Mouse (Mus musculus) kidney, postnatal 0 days (tissue): ENCODE measurements around the gene Ubac2. TPM values are rescaled to one million over a fixed set of nuclear protein-coding genes. Genes with fewer than 3 reads are reported as not detected.
A peak's percentile ranks its signal among the peaks of the same experiment; 100 is the strongest.

Experiments
- ATAC-seq: fragments of 200-750 bp; cut with Nextera tagmentation; replicated peaks from 2 replicates; pipeline ENCODE4 v1.8.0; 2017; ENCODE audit warnings: low read depth, moderate number of reproducible peaks, moderate TSS enrichment, moderate library complexity; ENCODE audit not compliant: low FRiP score
- DNase-seq: peaks from one replicate; pipeline ENCODE4 v3.0.0-alpha.2; 2016; ENCODE audit warnings: low spot score
- H3K27ac ChIP-seq: fragments of 300-500 bp; sonication (generic); 2 replicates; pipeline ENCODE4 v1.5.1; 2014; ENCODE audit warnings: mild to moderate bottlenecking
- H3K27me3 ChIP-seq: fragments of 300-500 bp; sonication (generic); 2 replicates; pipeline ENCODE4 v1.6.1; 2014; ENCODE audit warnings: low read length, mixed read lengths; ENCODE audit not compliant: insufficient read depth
- H3K36me3 ChIP-seq: fragments of 300-500 bp; sonication (generic); 2 replicates; pipeline ENCODE4 v1.6.1; 2014; ENCODE audit warnings: low read length, mixed read lengths; ENCODE audit not compliant: insufficient read depth
- H3K4me1 ChIP-seq: fragments of 300-500 bp; sonication (generic); replicated peaks from 2 replicates; pipeline ENCODE4 v1.6.1; 2014; ENCODE audit warnings: antibody characterized with exemption, low read length, mixed read lengths; ENCODE audit not compliant: insufficient read depth
- H3K4me2 ChIP-seq: fragments of 300-500 bp; sonication (generic); 2 replicates; pipeline ENCODE4 v1.6.1; 2014; ENCODE audit warnings: mild to moderate bottlenecking, low read length, moderate library complexity, mixed read lengths
- H3K4me3 ChIP-seq: fragments of 300-500 bp; sonication (generic); replicated peaks from 2 replicates; pipeline ENCODE4 v1.5.1; 2014; ENCODE audit warnings: low read depth, low read length
- H3K9ac ChIP-seq: fragments of 300-500 bp; sonication (generic); 2 replicates; pipeline ENCODE4 v1.6.1; 2014; ENCODE audit warnings: low read depth, low read length
- H3K9me3 ChIP-seq: fragments of 300-500 bp; sonication (generic); replicated peaks from 2 replicates; pipeline ENCODE4 v1.6.1; 2016; ENCODE audit warnings: low read length, inconsistent platforms, mixed read lengths
- CTCF ChIP-seq: IDR thresholded peaks from 2 replicates; pipeline ENCODE4 v1.5.1; 2016; ENCODE audit warnings: antibody characterized with exemption, low read depth, mild to moderate bottlenecking, moderate library complexity
- WGBS: fragments of 180-500 bp; shearing (Covaris S2); extraction: QIAGEN DNeasy Blood & Tissue Kit; methylation state at CpG from one replicate; pipeline ENCODE4 v1.1.7; 2014; 5-methylcytosine and 5-hydroxymethylcytosine counted together
- polyA plus RNA-seq: library from polyadenylated mRNA; unstranded; fragments of >200 nt; fragmentation: Nextera tagmentation; extraction: Ambion mirVana; gene quantifications from 2 replicates; pipeline ENCODE4 v1.2.1, GENCODE M21; 2015

Gene Ubac2
- polyA plus RNA-seq, 1 experiment from 2014 or later = 70.2 TPM

GRCm38 (mm10) chr14:122035860-122036259 is 157.4 kb downstream of the Ubac2 start:
- no peak for ATAC-seq
- no peak overlapping the region for H3K4me3 ChIP-seq

DNA sequence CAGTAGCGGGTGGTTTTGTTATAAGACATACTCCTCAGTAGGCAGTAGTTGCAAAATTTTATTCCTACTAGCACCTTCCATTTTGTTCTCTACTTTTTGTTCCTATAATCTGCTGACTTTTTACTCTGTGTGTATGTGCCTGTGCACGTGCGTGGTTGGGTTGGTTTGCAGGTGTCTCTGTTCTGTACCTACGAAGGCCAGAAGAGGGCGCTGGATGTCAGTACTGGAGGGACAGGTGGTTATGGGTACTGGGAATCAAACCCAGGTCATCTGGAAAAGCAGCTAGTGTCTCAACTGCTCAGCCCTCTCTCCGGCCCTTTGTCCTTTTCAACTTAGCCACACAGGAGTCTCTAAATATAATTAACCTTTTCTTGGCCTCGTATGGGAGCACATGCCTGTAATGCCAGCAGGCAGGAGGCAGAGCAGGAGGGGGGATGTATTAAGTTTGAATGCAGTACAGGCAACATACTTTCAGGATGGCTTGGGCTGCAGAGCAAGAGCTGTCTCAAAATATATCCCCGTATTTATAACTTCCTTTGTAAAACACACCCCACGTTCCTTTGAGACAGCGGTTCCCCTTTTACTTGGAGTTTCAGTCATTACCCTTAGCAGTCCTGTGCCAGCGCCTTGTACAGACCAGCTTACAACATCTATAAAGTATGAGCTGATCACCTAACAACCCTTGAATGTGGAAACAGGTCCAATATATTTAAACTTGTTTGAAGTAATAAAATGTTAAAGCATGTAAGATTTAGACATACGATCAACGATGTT is 160.6 kb downstream of the Ubac2 start:
- Histone ChIP-seq H3K4me2 (no peak overlapping the region), H3K27ac (no peak overlapping the region), H3K4me3 (no peak overlapping the region), H3K27me3 (no peaks in the 10 kb centered on the region), H3K9me3 (no peaks in the 10 kb centered on the region), H3K9ac (no peak overlapping the region), H3K4me1 (no peaks in the 10 kb centered on the region), H3K36me3 (no peaks in the 10 kb centered on the region)
- DNase-seq = no peak
- no peak for ATAC-seq
- 0 out of 2 replicates have a peak, but pooled peaks have one; percentile 10 for TF ChIP-seq CTCF
- WGBS = 80% methylated on average over 13 of the region's 13 CpGs

More at GRCm38 (mm10) chr14:122035860-122036259, 157.4 kb downstream of the Ubac2 start:
- H3K27me3 ChIP-seq = no peaks in the 10 kb centered on the region
- no peak for TF ChIP-seq CTCF
- no peak overlapping the region for H3K4me2 ChIP-seq
- WGBS = 93% methylated on average over 2 of the region's 2 CpGs
- H3K27ac ChIP-seq = no peak overlapping the region
- H3K9ac ChIP-seq = no peak overlapping the region
- H3K9me3 ChIP-seq = no peaks in the 10 kb centered on the region
- DNase-seq = no peak
- H3K36me3 ChIP-seq = no peaks in the 10 kb centered on the region
- no peaks in the 10 kb centered on the region for H3K4me1 ChIP-seq

GRCm38 (mm10) chr14:122041413-122041825 is 163.0 kb downstream of the Ubac2 start:
- 94% methylated on average over 3 of the region's 3 CpGs for WGBS
- Histone ChIP-seq H3K36me3 (no peaks in the 10 kb centered on the region), H3K4me3 (no peak overlapping the region), H3K27me3 (no peaks in the 10 kb centered on the region), H3K27ac (no peak overlapping the region), H3K9ac (no peak overlapping the region), H3K9me3 (no peaks in the 10 kb centered on the region), H3K4me1 (no peaks in the 10 kb centered on the region), H3K4me2 (no peak overlapping the region)
- ATAC-seq = no peak
- no peak for TF ChIP-seq CTCF
- no peak for DNase-seq

DNA sequence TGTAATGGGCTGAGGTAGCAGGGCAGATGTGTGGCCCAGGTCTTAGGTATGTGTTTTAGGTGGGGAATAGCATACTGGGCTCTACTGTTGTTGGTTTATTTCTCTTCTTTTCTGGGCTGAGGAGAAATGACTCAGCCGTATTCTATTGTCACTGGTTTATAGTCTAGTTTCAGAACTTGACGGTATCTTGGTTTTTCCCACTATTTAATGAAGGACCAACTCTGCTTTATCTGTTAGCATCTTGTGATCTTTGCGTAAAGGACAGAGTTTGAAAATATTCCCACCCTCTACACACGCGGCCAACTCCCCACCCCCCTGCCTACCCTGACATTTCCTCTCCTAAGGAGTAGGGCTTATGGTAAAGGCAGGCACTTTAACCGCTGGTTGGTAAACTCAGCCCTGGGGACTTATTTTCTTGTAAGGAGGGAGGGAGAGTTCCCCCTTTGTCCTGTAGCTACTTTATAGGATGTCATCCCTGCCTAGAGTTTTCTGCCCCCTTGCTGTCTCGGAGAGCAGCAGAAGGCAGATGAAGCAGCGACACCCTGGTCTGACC is 163.8 kb downstream of the Ubac2 start:
- no peak for ATAC-seq
- no peaks in the 10 kb centered on the region for H3K27me3 ChIP-seq
- no peak overlapping the region for H3K4me2 ChIP-seq
- no peak overlapping the region for H3K27ac ChIP-seq
- H3K9ac ChIP-seq = no peak overlapping the region
- 77% methylated on average over 8 of the region's 8 CpGs for WGBS
- no peak for TF ChIP-seq CTCF
- no peak for DNase-seq
- H3K9me3 ChIP-seq = no peaks in the 10 kb centered on the region
- H3K4me3 ChIP-seq = no peak overlapping the region
- H3K36me3 ChIP-seq = no peaks in the 10 kb centered on the region
- no peaks in the 10 kb centered on the region for H3K4me1 ChIP-seq

DNA sequence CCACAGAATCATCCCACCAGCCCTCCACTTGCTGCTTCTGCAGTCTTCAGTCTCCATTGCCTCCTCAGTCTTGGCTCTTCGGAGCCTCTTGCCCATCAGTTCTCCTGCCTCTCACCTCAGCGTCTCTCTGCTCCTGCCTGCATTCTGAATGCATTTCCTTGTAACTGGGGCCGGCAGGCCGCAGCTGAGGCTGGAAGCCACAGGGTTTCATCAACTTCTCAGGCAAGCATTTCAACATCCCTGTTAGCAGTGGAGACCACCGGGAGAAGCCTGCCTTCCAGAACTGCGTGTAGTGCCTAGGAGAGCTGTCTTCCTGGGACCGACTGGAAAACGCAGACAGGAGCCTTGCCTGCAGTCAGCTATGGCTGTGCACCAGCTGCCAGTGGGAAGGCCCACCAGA is 169.4 kb downstream of the Ubac2 start:
- TF ChIP-seq CTCF = no peak
- Histone ChIP-seq H3K36me3 (no peaks in the 10 kb centered on the region), H3K27me3 (no peaks in the 10 kb centered on the region), H3K27ac (no peak overlapping the region), H3K4me3 (no peak overlapping the region), H3K9ac (no peak overlapping the region), H3K4me2 (no peak overlapping the region), H3K9me3 (no peaks in the 10 kb centered on the region), H3K4me1 (no peaks in the 10 kb centered on the region)
- no peak for ATAC-seq
- no peak for DNase-seq
- WGBS = 90% methylated on average over 8 of the region's 8 CpGs

DNA sequence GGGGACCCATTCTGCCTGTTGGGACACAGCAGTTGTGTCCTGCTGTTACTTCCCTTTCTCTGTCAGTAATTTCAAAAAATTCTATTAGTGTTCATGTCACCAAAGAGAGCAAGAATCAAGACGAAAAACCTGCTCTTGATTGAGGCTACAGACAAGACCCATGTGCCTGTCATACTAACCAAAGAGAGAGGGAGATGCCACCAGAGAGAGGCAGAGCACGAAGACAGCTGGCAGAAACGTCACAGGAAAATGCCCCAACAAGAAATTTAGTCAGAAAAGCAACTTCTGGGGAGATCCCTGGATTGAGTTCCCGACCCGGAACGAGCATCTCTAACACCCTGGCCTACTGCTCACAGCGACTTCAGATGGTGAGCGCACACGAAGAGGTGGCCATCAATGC is 170.4 kb downstream of the Ubac2 start:
- WGBS = 86% methylated on average over 9 of the region's 9 CpGs
- Histone ChIP-seq H3K9ac (no peak overlapping the region), H3K27ac (no peak overlapping the region), H3K4me3 (no peak overlapping the region), H3K36me3 (no peaks in the 10 kb centered on the region), H3K27me3 (no peaks in the 10 kb centered on the region), H3K9me3 (no peaks in the 10 kb centered on the region), H3K4me2 (no peak overlapping the region), H3K4me1 (no peaks in the 10 kb centered on the region)
- DNase-seq (no peak), ATAC-seq (no peak)
- TF ChIP-seq CTCF = no peak
